ENCODE assay signal across 1 mouse cellular context in genomic region chr3:88503881-88504746, GRCm38 (mm10).
TF ChIP-seq lines count a peak whose summit lies in the region.

No protein-coding gene starts in this region.

TF ChIP-seq in MEL, 35 proteins besides CTCF, POLR2A, EP300 and RAD21 (continued from another document):
- TF ChIP-seq MYC (IDR thresholded peaks at IDR 0.05; ENCODE audit: low read depth, low read length) (peak; percentile 97), NELFE (IDR thresholded peaks at IDR 0.05; ENCODE audit: low read depth, low read length) (peak; percentile 26; the same call in 1 of the 2 replicates), CHD1 (IDR thresholded peaks at IDR 0.05; ENCODE audit: low read depth, low read length) (0 out of 2 replicates have a peak, but pooled peaks have one; percentile 81), SIN3A (IDR thresholded peaks at IDR 0.05; ENCODE audit: low read length) (peak; percentile 67), GABPA (IDR thresholded peaks at IDR 0.05; ENCODE audit: low read depth, low read length) (no peak; the same call in 1 of the 2 replicates), RCOR1 (IDR thresholded peaks at IDR 0.05; ENCODE audit: low read depth, low read length) (peak; percentile 36; the same call in 1 of the 2 replicates), MAZ (IDR thresholded peaks at IDR 0.05; ENCODE audit: low read depth, low read length) (peak; percentile 44; the same call in 1 of the 2 replicates), E2F4 (IDR thresholded peaks at IDR 0.05; ENCODE audit: borderline replicate concordance, low read depth, low read length) (no peak), ZNF384 (IDR thresholded peaks at IDR 0.05; ENCODE audit: low read depth, low read length) (0 out of 2 replicates have a peak, but pooled peaks have one; percentile 41), MAFK (IDR thresholded peaks at IDR 0.05; ENCODE audit: borderline replicate concordance, low read depth, low read length) (0 out of 2 replicates have a peak, but pooled peaks have one; percentile 29), MXI1 (IDR thresholded peaks at IDR 0.05; ENCODE audit: low read depth, low read length) (peak; percentile 95), ZC3H11A (IDR thresholded peaks at IDR 0.05; ENCODE audit: low read depth, low read length) (no peak), TCF12 (IDR thresholded peaks at IDR 0.05; ENCODE audit: low read depth, low read length) (peak; percentile 49; the same call in 1 of the 2 replicates), MAX (IDR thresholded peaks at IDR 0.05; ENCODE audit: low read length) (peak; percentile 95), KAT2A (conservative IDR thresholded peaks at IDR 0.05; ENCODE audit: low read depth, low read length) (no peak)
